Comparison of ENCODE assay signal across 9 mouse cellular contexts in the genomic region with DNA sequence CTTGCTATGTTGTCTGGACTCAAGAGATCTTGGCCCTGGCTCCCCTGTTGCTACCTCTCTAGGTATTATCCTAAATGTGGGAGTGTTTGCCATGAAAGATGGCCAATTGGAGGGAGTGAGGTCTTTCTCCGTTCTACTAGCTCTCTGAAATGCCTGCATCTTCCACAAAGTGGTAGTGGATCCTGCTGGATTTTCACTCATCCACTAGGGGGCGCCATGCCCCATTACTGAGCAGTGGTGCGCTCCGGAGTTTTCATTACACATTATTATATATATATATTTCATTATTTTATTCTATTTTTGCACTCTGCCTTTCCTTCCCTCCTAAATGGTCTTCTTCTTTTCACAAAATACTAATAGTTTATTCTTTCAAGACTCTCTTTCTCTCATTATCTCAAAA.
DNase-seq lines count a peak whose midpoint lies in the region; ATAC-seq and TF ChIP-seq lines count a peak whose summit lies in the region.
"Had no signal": no experiment of that assay in that cellular context is flagged by ENCODE, and none has a peak within 500 bp of the region (broad histone marks: within the 10 kb centered on the region; RNA-seq: fewer than 3 reads in every experiment).

No protein-coding gene starts in this region.

- H3ac ChIP-seq in C2C12 (ENCODE audit: control insufficient read depth, insufficient read length, low read depth) = no peak overlapping the region

- H3K27me3 ChIP-seq in heart, adult 2 months (ENCODE audit: control insufficient read depth, insufficient read depth, low read length) = no peaks in the 10 kb centered on the region
- no peaks in the 10 kb centered on the region for H3K27me3 ChIP-seq in heart, embryonic 10.5 days (ENCODE audit: insufficient read depth, poor library complexity, severe bottlenecking)
- H3K27me3 ChIP-seq in C2C12 (ENCODE audit: control insufficient read depth, insufficient read depth, insufficient read length) = no peaks in the 10 kb centered on the region
- H3K27me3 ChIP-seq in forebrain, embryonic 15.5 days = no peaks in the 10 kb centered on the region
- no peaks in the 10 kb centered on the region for H3K27me3 ChIP-seq in midbrain, postnatal 0 days (ENCODE audit: insufficient read depth, low read length)
- H3K27me3 ChIP-seq: limb, embryonic 15.5 days had no signal

- no peaks in the 10 kb centered on the region for H3K36me3 ChIP-seq in heart, adult 2 months (ENCODE audit: control insufficient read depth, insufficient read depth, low read length)
- H3K36me3 ChIP-seq in heart, embryonic 10.5 days = peaks cover 6% of the 10 kb centered on the region
- H3K36me3 ChIP-seq in C2C12 (ENCODE audit: control insufficient read depth, insufficient read depth) = no peaks in the 10 kb centered on the region
- H3K36me3 ChIP-seq in forebrain, embryonic 15.5 days = no peaks in the 10 kb centered on the region
- H3K36me3 ChIP-seq in midbrain, postnatal 0 days (ENCODE audit: insufficient read depth, low read length) = no peaks in the 10 kb centered on the region

- peaks cover 16% of the 10 kb centered on the region for H3K4me1 ChIP-seq in heart, adult 2 months (ENCODE audit: control insufficient read depth, insufficient read depth, low read length)
- peaks cover 37% of the 10 kb centered on the region for H3K4me1 ChIP-seq in heart, embryonic 10.5 days
- H3K4me1 ChIP-seq in forebrain, embryonic 15.5 days = peaks cover 10% of the 10 kb centered on the region
- no peaks in the 10 kb centered on the region for H3K4me1 ChIP-seq in midbrain, postnatal 0 days (ENCODE audit: insufficient read depth, low read length)

- ATAC-seq in forebrain, embryonic 15.5 days (replicated peaks) = no peak
- no peak for ATAC-seq in midbrain, postnatal 0 days (ENCODE audit: low FRiP score)

- DNase-seq in heart, adult 2 months = peak; percentile 45 to 74
- no peak for DNase-seq in heart, embryonic 10.5 days (ENCODE audit: low spot score)
- peak; percentile 71 for DNase-seq in adrenal gland, postnatal 25 days
- peak; percentile 79 to 80 for DNase-seq in left cerebral cortex, postnatal 14 days (ENCODE audit: low spot score in 2 of 2)
- DNase-seq in midbrain, postnatal 0 days (ENCODE audit: low spot score) = peak; percentile 76
- peak; percentile 34 for DNase-seq in urinary bladder, adult 2 months (ENCODE audit: low spot score)

- WGBS in heart, adult 2 months = 9% methylated on average over 4 of the region's 4 CpGs
- 38% methylated on average over 4 of the region's 4 CpGs for WGBS in heart, embryonic 10.5 days
- 27% methylated on average over 4 of the region's 4 CpGs for WGBS in forebrain, embryonic 15.5 days
- 29% methylated on average over 4 of the region's 4 CpGs for WGBS in midbrain, postnatal 0 days

- no peaks in the 10 kb centered on the region for H3K79me3 ChIP-seq in C2C12 (ENCODE audit: low read depth)

- H3K79me2 ChIP-seq in heart, adult 2 months (replicated peaks; ENCODE audit: control insufficient read depth, insufficient read depth, low read length) = no peaks in the 10 kb centered on the region
- no peaks in the 10 kb centered on the region for H3K79me2 ChIP-seq in C2C12 (ENCODE audit: control insufficient read depth, insufficient read depth)

- no peak for TF ChIP-seq POLR2A in heart, adult 2 months (IDR thresholded peaks at IDR 0.05; ENCODE audit: insufficient read depth, low read depth, low read length)

- intact Hi-C loops in heart, adult 2 months (cut with DNase I) = loop anchor here (2.0 to 5.0 kb wide), 3 partner anchors 64 to 590 kb away; a partner anchor contains a TSS
- intact Hi-C loops in left cerebral cortex, postnatal 14 days (cut with DNase I) = loop anchor here (5.0 to 10.0 kb wide), 2 partner anchors 65 to 392 kb away; a partner anchor contains a TSS

- no peaks in the 10 kb centered on the region for H3K9me3 ChIP-seq in heart, embryonic 10.5 days
- no peaks in the 10 kb centered on the region for H3K9me3 ChIP-seq in forebrain, embryonic 15.5 days
- H3K9me3 ChIP-seq in midbrain, postnatal 0 days (ENCODE audit: low read length) = no peaks in the 10 kb centered on the region
- H3K9me3 ChIP-seq: limb, embryonic 15.5 days had no signal

- no peak overlapping the region for H3K4me3 ChIP-seq in heart, adult 2 months
- no peak overlapping the region for H3K4me3 ChIP-seq in heart, embryonic 10.5 days
- no peak overlapping the region for H3K4me3 ChIP-seq in C2C12 (ENCODE audit: insufficient read depth, poor library complexity, severe bottlenecking)
- no peak overlapping the region for H3K4me3 ChIP-seq in forebrain, embryonic 15.5 days
- no peak overlapping the region for H3K4me3 ChIP-seq in midbrain, postnatal 0 days (ENCODE audit: low read depth, low read length)
- H3K4me3 ChIP-seq: limb, embryonic 15.5 days had no signal

- 0 out of 2 replicates have a peak, but pooled peaks have one; percentile 24 for TF ChIP-seq EP300 in heart, adult 2 months (IDR thresholded peaks at IDR 0.05; ENCODE audit: insufficient read depth, low read depth, low read length)

- H3K4me2 ChIP-seq in forebrain, embryonic 15.5 days (replicated peaks) = no peak overlapping the region
- H3K4me2 ChIP-seq in midbrain, postnatal 0 days (ENCODE audit: low read depth, low read length, poor library complexity, severe bottlenecking) = no peak overlapping the region
- H3K4me2 ChIP-seq: limb, embryonic 15.5 days had no signal

- no peak overlapping the region for H3K27ac ChIP-seq in heart, adult 2 months
- no peak overlapping the region for H3K27ac ChIP-seq in heart, embryonic 10.5 days
- H3K27ac ChIP-seq in forebrain, embryonic 15.5 days (replicated peaks) = peak overlapping the region; percentile 62; the same call in 1 of the 2 replicates
- peak overlapping the region; percentile 32; the same call in 1 of the 2 replicates for H3K27ac ChIP-seq in midbrain, postnatal 0 days (ENCODE audit: low read depth, low read length)
- H3K27ac ChIP-seq: limb, embryonic 15.5 days had no signal

- no peak; the same call in 1 of the 2 replicates for TF ChIP-seq CTCF in heart, adult 2 months (IDR thresholded peaks at IDR 0.05)
- peak; percentile 20 for TF ChIP-seq CTCF in C2C12 (IDR thresholded peaks at IDR 0.05; ENCODE audit: control insufficient read depth, insufficient read depth, insufficient read length)
- peak; percentile 84 for TF ChIP-seq CTCF in midbrain, postnatal 0 days (IDR thresholded peaks at IDR 0.05)

- no peak overlapping the region for H3K9ac ChIP-seq in heart, adult 2 months (ENCODE audit: low read depth, low read length)
- no peak overlapping the region for H3K9ac ChIP-seq in forebrain, embryonic 15.5 days (replicated peaks)
- H3K9ac ChIP-seq in midbrain, postnatal 0 days (replicated peaks; ENCODE audit: low read length, poor library complexity, severe bottlenecking) = no peak overlapping the region
- H3K9ac ChIP-seq: limb, embryonic 15.5 days had no signal

TF ChIP-seq in C2C12, 6 proteins besides CTCF, POLR2A, EP300 and RAD21:
- TF ChIP-seq MAX (IDR thresholded peaks at IDR 0.05) (no peak), MYOG (IDR thresholded peaks at IDR 0.05; ENCODE audit: control insufficient read depth, extremely low read depth, insufficient read length) (no peak), FOSL1 (IDR thresholded peaks at IDR 0.05; ENCODE audit: insufficient read depth, low read length, poor library complexity, severe bottlenecking) (no peak), CEBPB (IDR thresholded peaks at IDR 0.05; ENCODE audit: low read depth) (no peak), USF1 (IDR thresholded peaks at IDR 0.05; ENCODE audit: low read depth) (no peak), MYOD1 (IDR thresholded peaks at IDR 0.05; ENCODE audit: control insufficient read depth, insufficient read length, low read depth) (no peak)

Comparison
In these comparisons a context has a peak if more than half of its experiments do, and no peak if none do; other contexts are left out.
1. H3K27ac ChIP-seq: peak in forebrain, embryonic 15.5 days (single experiment) and midbrain, postnatal 0 days (single experiment); none in heart, adult 2 months (single experiment) and heart, embryonic 10.5 days (single experiment).